Mouse (Mus musculus) right cerebral cortex, adult 18-20 months (tissue): Measurements from ENCODE around the gene Kbtbd8.

Experiments used
- DNase-seq: peaks from one replicate; pipeline ENCODE4 v3.0.0; 2022; ENCODE audit warnings: mixed read lengths

Gene Kbtbd8

GRCm38 (mm10) chr6:95174311-95175143 lies 57.5 kb downstream of the Kbtbd8 start:
- no peak for DNase-seq
